Mouse (Mus musculus) G1E (cell line): ENCODE measurements at regions not wholly inside any gene's neighbourhood (a gene's known extent, or its start where the extent isn't known, plus 50 kb on each side); places are given as distances from the start of the nearest gene placed in this dataset.

Source experiments
- CTCF ChIP-seq: IDR thresholded peaks from 2 replicates; pipeline ENCODE4 v1.5.1; 2012; ENCODE audit warnings: low read depth, low read length, inconsistent platforms, mixed read lengths
- GATA1 ChIP-seq: IDR thresholded peaks from 2 replicates; pipeline ENCODE4 v1.6.1; 2012; ENCODE audit warnings: borderline replicate concordance, low read length, inconsistent platforms, mixed read lengths
- POLR2AphosphoS5 ChIP-seq: IDR thresholded peaks from 2 replicates; pipeline ENCODE4 v1.6.1; 2012; ENCODE audit warnings: low read depth, low read length, inconsistent platforms; ENCODE audit not compliant: insufficient replicate concordance

- TF ChIP-seq CTCF, result no peak
- TF ChIP-seq POLR2AphosphoS5, result no peak
- no peak for TF ChIP-seq GATA1
Measured at GRCm38 (mm10) chr12:8093437-8093836, 114.5 kb upstream of the Ldah start.
